Mouse (Mus musculus) spleen, adult 12 weeks (tissue): Measurements from ENCODE around the gene Myl4.
"Not testable (repeated sequence)": the region's sequence is repeated elsewhere in the genome, so short reads cannot be mapped to it uniquely, and the experiment has no call there.

ENCODE experiments used
- DNase-seq: peaks from one replicate; pipeline ENCODE4 v3.0.0; 2022; ENCODE audit warnings: low spot score

Myl4 gene

DNA sequence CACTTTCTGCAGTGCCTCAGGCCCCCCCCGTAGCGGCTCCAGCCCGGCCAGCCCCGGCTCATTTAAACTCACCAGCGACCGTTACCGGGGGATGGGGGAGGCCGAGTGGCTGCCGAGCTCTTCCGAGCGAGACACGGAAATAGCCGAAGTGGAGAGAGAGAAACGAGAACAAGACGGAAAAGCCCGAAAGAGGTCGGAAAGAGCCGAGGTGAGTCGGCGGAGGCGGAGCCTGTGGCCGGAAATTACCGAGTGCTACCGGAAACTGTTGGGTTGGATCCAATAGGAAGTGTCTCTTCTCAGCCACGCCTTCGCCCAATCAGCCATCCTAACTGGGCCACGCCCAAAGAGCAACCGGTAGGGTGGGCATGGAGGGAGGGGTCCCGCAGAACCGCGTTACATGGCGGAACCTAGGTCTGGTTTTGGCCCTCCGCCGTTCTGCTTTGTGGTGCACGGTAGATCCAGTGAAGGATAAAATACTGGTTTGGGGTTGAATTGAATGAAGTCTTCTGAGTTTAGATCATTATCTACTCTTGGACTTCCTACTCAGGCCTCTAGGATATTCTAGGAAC is at the start of gene Myl4, which contains the start of gene Cdc27:
Gene Myl4, plus strand, starts transcription at position 258 of the 569 bp plus-strand sequence.
Gene Cdc27, minus strand, starts transcription at position 215 of the 569 bp plus-strand sequence.
- DNase-seq = peak; percentile 100

GRCm38 (mm10) chr11:104508455-104508854 is 42.0 kb upstream of the Myl4 start:
- no peak for DNase-seq

GRCm38 (mm10) chr11:104510606-104511005 is 39.9 kb upstream of the Myl4 start:
- peak; percentile 8 for DNase-seq

DNA sequence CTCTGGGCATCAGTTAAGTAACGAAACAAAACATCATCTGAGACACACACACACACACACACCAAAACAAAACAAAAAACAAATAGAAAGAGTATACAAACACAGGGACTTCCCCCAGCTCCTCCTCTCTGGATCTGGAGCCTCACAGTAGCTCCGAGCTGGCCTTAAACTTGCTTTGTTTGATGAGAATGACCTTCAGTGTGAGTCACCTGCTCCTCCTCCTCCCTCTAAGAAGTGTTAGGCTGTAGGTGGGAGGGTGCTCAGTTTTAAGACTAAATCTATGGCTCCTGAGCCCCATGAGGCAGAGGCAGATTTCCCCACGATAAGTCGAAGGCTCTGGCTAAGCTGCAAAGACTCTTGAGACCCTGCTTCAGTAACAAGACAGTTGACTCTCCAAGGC is 38.0 kb upstream of the Myl4 start:
- DNase-seq = no peak

GRCm38 (mm10) chr11:104525935-104526334 is 24.5 kb upstream of the Myl4 start:
- no peak for DNase-seq

GRCm38 (mm10) chr11:104536843-104537242 is 13.6 kb upstream of the Myl4 start:
- no peak for DNase-seq

DNA sequence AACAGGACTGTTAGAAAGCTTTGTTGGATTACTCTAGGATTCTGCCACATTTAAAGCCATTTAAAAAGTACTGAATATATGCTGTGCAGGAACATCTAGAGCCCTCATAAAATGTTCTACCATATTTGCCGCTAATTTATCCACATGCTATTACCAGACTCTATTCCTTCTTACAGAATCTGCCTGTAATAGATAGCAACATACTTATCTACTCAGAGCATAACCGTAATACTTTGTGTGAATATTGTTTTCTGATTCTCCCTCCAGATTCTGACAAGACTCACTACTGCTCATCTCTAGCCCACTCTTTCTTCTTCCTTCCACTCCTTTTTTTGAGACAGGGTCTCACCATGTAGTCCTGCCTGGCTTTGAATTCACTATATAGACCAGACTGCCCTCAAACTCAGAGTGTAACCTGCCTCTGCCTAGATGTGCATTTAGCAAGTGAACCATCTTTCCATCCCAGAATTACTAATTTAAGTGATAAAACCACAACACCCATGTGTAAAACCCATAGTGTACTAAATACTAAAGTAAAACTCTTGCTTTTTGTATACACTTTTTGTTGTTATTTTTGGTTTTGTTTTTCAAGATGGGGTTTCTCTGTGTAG is 12.4 kb upstream of the Myl4 start:
- no peak for DNase-seq

GRCm38 (mm10) chr11:104539811-104540210 is 10.7 kb upstream of the Myl4 start:
- no peak for DNase-seq

GRCm38 (mm10) chr11:104543337-104543736 is 7.1 kb upstream of the Myl4 start:
- not testable (repeated sequence) for DNase-seq

DNA sequence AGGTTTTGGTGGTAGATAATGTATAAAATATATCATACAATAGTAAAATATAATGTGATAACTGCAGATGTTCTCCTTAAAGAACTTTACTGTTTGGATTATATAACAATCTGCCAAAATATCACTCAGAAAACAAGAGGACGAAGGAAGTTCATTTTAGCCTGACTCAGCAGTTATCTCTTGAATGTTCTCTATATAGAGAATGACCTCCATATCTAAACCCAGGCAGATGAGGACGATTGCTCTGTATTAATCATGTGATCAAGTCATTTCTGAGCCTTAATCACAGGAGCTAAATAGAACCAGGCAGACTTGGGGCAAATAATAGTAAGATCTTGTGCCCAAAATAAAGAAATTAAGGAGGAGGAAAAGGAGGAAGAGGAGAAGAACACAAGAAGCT is 6.0 kb upstream of the Myl4 start:
- no peak for DNase-seq

- no peak for DNase-seq
Observed at GRCm38 (mm10) chr11:104547502-104547901, 3.0 kb upstream of the Myl4 start.

- peak; percentile 34 for DNase-seq
Observed at GRCm38 (mm10) chr11:104549438-104550405, 741 bp upstream of the Myl4 start.

DNA sequence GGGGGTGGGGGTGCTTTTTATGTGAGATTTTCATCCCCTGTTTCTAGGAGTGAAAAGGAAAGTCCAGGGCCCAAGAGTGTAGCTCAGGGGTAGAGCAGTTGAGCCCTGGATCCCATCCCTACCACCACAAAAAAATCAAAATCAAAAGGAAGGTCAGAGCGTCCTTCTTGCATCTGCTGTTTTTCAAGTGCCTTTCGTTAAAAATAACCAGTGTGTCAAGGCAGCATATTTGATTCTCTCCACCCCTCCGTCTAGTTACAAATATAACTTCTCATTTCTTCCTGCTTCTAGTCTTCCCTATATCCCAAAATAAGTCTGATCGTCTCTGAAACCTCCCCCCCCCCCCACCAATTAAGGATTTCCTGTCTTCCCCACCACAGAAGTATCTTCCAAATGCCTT is 7.6 kb downstream of the Myl4 start:
- no peak for DNase-seq

- DNase-seq = no peak
Observed at GRCm38 (mm10) chr11:104558651-104559403, 8.4 kb downstream of the Myl4 start.

GRCm38 (mm10) chr11:104560971-104561370 is 10.5 kb downstream of the Myl4 start:
- DNase-seq = no peak

DNA sequence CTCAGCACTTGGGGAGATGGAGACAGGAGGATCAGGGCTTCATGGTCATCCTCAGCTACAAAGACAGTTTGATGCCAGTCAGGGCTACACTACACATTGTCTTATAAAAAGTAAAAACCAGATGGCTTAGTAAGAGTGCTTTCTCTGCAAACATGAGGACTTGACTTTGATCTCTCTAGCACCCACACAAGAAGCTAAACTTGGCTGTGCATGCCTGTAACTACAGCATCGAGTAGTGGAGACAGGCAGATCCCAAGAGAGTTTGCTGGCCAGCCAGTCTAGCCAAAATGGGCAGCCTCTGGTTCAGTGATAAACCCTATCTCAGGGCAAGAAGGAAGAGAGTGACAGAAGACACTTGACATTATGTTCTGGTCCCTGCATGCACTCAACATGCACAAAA is 13.0 kb downstream of the Myl4 start:
- DNase-seq = no peak

DNA sequence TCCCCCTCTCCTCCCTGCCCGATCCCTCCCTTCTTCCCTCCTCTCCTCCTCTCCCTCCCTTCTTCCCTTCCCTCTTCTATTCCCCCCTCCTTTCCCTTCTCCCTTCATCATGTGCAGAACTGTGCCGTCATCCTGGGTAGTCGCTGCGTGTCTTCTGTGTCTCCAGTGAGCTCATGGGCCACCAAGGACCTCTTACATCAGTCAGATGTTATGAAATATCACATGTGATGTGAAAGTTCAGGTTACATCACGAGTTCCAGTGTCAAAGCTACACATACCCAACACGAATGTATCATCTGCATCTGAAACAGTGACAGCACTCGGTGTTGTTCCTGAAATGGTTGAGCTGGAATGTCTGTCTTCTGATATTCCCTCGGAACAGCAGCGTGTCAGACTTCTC is 14.7 kb downstream of the Myl4 start:
- no peak for DNase-seq

GRCm38 (mm10) chr11:104566097-104566496 is 15.6 kb downstream of the Myl4 start:
- DNase-seq = no peak

GRCm38 (mm10) chr11:104566796-104567195 is 16.3 kb downstream of the Myl4 start:
- no peak for DNase-seq

- DNase-seq = no peak
Observed at GRCm38 (mm10) chr11:104567736-104568135, 17.3 kb downstream of the Myl4 start.

DNA sequence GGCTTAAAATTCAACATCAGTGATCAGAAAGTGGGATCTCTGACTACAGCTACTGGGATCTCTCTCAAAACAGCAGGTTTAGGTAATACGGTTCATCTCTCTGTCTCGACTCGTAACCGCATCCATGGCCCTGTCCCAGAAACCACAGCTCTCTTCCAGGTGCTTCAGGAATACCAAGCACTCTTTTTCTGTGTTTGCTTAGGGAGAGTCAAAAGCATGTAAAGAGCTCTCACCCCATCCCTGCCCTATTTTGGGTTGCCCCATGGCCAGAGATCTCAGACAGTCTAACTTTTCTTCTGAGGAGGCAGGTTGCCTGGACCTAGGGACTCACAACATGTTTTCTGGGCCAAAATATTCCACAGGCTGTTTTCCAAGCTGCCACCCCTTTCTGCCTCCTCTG is 17.9 kb downstream of the Myl4 start:
- no peak for DNase-seq

GRCm38 (mm10) chr11:104570515-104570914 is 20.1 kb downstream of the Myl4 start:
- DNase-seq = not testable (repeated sequence)
